Mouse (Mus musculus) adrenal gland, adult 8-10 months (tissue): ENCODE data around the gene Hdhd5. TPM values are rescaled to one million over a fixed set of nuclear protein-coding genes. Genes with fewer than 3 reads are reported as not detected.

ENCODE experiments used
- total RNA-seq, 4 experiments: library from RNA; stranded (reverse); gene quantifications; 2 replicates each; pipeline ENCODE4 v1.2.4; 2022

Hdhd5 gene
- total RNA-seq, 4 experiments from 2014 or later = 35.7 to 48.0 (median 40.7) TPM

Other genes starting within 250 kb of the Hdhd5 start
- under 1 TPM; 0.27 to 0.70 (median 0.40) TPM for gene D330020A13Rik, start 237.0 kb downstream of the Hdhd5 start, total RNA-seq
- 10 to 100 TPM; 10.2 to 17.8 (median 13.4) TPM for gene B4galnt3, start 236.8 kb downstream of the Hdhd5 start, total RNA-seq
- gene Kdm5a, start 167.2 kb downstream of the Hdhd5 start, total RNA-seq = 10 to 100 TPM; 46.3 to 75.8 (median 55.2) TPM
- gene Ccdc77, start 166.9 kb downstream of the Hdhd5 start, total RNA-seq = 10 to 100 TPM in 1 of 4 experiments, 1 to 10 TPM in 3; 6.4 to 10.7 (median 6.8) TPM
- 10 to 100 TPM; 12.9 to 14.8 (median 13.4) TPM for gene Il17ra, start 68.1 kb downstream of the Hdhd5 start, total RNA-seq
- under 1 TPM in 3 of 4 experiments, not detected in 1; 0.07 to 0.12 (median 0.08) TPM for gene Tmem121b, start 37.5 kb downstream of the Hdhd5 start, total RNA-seq
- 1 to 10 TPM; 5.1 to 6.8 (median 5.7) TPM for gene Cecr2, start 135.1 kb upstream of the Hdhd5 start, total RNA-seq
- gene Slc25a18, start 242.3 kb upstream of the Hdhd5 start, total RNA-seq = 1 to 10 TPM in 2 of 4 experiments, under 1 TPM in 2; 0.29 to 1.2 (median 0.78) TPM